Mouse (Mus musculus) liver, postnatal 0 days (tissue): ENCODE results near the gene Gm17428.

Source experiments
- CTCF ChIP-seq: sonication (generic); IDR thresholded peaks from 2 replicates; pipeline ENCODE4 v1.5.1; 2016; ENCODE audit warnings: antibody characterized with exemption, low read depth
- EP300 ChIP-seq: IDR thresholded peaks from 2 replicates; pipeline ENCODE4 v1.6.1; 2016; ENCODE audit warnings: antibody characterized with exemption, low read depth, mild to moderate bottlenecking

DNA sequence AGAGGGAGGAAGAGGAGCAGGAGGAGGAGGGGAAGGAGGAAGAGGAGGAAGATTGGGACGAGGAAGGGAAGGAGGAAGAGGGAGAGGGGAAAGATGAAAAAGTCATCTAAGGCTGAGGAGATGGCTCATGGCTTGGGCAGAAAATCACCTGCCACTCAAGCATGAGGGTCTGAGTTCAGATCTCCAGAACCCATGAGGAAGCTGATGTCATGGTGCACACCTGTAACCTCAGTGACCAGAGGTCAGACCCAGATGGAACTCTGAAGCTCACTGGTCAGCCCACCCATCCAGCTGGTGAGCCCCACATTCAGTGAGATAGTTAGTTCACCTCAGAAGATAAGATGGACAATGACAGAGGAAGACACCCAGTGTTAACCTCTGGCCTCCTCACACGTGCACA is 31.8 kb upstream of the Gm17428 start:
- TF ChIP-seq CTCF, result no peak
- TF ChIP-seq EP300, result no peak
